Mouse (Mus musculus) liver, embryonic 18 days (tissue): Measurements from ENCODE around the gene Sh2d7. TPM values are rescaled to one million over a fixed set of nuclear protein-coding genes. Genes with fewer than 3 reads are reported as not detected.

ENCODE experiments used
- polyA plus RNA-seq: library from polyadenylated mRNA; depleted of rRNA; stranded (reverse); fragments of >200 nt; gene quantifications from 2 replicates; pipeline ENCODE4 v1.2.3, GENCODE M21; 2012; rRNA removed

The Sh2d7 gene
- not detected in 2 replicates for polyA plus RNA-seq

GRCm38 (mm10) chr9:54538684-54539083 is at the start of gene Sh2d7:
TSS of gene Sh2d7 (plus strand) at chr9:54538984.

GRCm38 (mm10) chr9:54501453-54502110 is 37.2 kb upstream of the Sh2d7 start, which contains the start of gene Dmxl2:
TSS of gene Dmxl2 (minus strand) at chr9:54501626.

DNA sequence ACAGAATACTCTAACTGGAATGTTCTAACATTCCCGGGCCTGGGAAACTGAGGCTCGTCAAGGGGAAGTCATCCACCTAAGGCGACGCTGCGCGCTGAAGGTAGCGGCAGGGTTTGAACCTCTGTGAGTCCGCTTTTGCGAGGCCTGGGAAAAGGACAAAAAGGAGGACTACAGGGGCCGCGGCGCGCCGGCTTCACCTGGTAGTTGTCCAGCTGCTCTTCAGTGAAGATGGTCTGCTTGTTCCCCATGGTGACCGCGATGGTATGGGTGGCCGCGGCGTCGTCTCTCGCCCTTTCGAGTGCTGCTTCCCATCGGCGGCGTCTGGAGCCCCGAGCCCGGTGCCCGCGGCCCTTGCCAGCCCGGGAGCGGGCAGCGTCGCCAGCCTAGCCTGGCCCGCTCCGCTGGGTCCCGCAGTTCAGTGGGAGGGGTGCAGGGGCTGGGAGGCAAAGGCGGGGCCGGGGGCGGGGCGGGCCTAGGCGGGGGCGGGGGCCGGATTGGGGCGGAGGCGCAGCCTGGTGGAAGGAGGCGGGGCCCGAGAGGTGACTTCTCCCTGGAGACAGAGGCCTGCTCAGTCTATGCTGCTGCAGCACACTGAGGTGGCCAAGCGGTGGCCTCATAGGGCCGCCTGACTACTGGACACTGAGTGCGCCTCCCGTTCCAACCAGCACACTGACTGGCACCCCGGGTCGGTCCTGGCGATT is 21.1 kb downstream of the Sh2d7 start, which contains the start of gene Cib2:
Gene Cib2 (minus strand): TSS at position 448 of the 701 bp plus-strand sequence.

GRCm38 (mm10) chr9:54586199-54587061 is 47.6 kb downstream of the Sh2d7 start, which contains the start of gene Idh3a:
TSS of gene Idh3a (plus strand) at chr9:54586334.

Other genes starting within 250 kb of the Sh2d7 start
- 4.6 and 5.2 TPM in 2 replicates for gene Dmxl2, start 37.4 kb upstream of the Sh2d7 start, polyA plus RNA-seq
- gene Cib2, start 21.2 kb downstream of the Sh2d7 start, polyA plus RNA-seq, result 1.1 and 1.4 TPM in 2 replicates
- 31.5 and 34.1 TPM in 2 replicates for gene Idh3a, start 47.4 kb downstream of the Sh2d7 start, polyA plus RNA-seq
- 0.05 and 0.08 TPM in 2 replicates for gene Acsbg1, start 122.9 kb downstream of the Sh2d7 start, polyA plus RNA-seq
- 6.9 and 7.9 TPM in 2 replicates for gene Dnaja4, start 159.9 kb downstream of the Sh2d7 start, polyA plus RNA-seq
- 43.4 and 45.3 TPM in 2 replicates for gene Wdr61, start 195.5 kb downstream of the Sh2d7 start, polyA plus RNA-seq
- 0.04 TPM in 1 of 2 replicates, not detected in the other for gene Crabp1, start 225.8 kb downstream of the Sh2d7 start, polyA plus RNA-seq